Mouse (Mus musculus) cerebellum, adult 2 months (tissue): ENCODE measurements around the gene Nf2.

Experiments
- CTCF ChIP-seq: fragments of 200-500 bp; IDR thresholded peaks from 2 replicates; pipeline ENCODE4 v1.5.1; 2011; ENCODE audit warnings: low read depth, mild to moderate bottlenecking, control low read depth, low read length, moderate library complexity, borderline replicate concordance; ENCODE audit not compliant: insufficient read depth
- POLR2A ChIP-seq: fragments of 200-500 bp; IDR thresholded peaks from 2 replicates; pipeline ENCODE4 v1.6.1; 2011; ENCODE audit warnings: low read length, control low read depth, borderline replicate concordance; ENCODE audit not compliant: insufficient read depth

DNA sequence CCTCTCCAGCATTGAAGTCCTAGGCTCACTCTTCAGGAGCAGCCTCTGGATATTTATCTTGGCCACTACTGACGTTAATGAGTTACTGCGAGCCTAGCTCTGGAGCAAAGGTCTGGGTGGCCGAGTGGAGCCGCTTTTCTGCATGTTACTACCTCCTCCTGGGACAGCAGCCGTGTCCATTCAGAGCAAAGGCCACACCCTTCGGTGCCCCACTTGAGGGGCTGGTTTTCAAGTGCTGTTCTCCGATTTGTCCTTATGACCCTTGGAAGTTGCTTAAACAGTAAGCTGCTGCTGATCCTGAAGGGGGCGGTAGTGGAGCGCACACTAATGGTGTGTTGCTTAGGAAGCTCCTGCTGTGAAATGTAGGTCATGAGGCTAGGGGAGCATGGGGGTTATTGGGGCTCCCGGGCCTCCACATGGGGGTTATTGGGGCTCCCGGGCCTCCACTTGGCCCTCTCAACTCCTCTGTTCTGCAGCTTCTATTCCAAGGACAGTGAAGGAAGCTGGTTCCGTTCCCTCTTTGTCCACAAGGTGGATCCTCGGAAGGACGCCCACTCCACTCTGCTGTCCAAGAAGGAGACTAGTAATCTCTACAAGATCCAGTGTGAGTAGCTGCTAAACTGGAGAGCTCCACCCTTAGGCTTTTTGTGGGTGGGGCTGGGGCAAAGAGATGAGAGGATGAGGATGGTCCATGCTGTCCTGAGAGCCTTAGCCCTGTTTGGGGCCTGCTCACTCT, 33.7 kb upstream of the Nf2 start:
- TF ChIP-seq CTCF, result no peak
- no peak for TF ChIP-seq POLR2A
